Mouse (Mus musculus) left cerebral cortex, postnatal 25 days (tissue): Measurements from ENCODE around the gene Clec4d. TPM values are rescaled to one million over a fixed set of nuclear protein-coding genes. Genes with fewer than 3 reads are reported as not detected.
"Not testable (repeated sequence)": the region's sequence is repeated elsewhere in the genome, so short reads cannot be mapped to it uniquely, and the experiment has no call there.

Source experiments
- DNase-seq, 2 experiments: peaks; one replicate each; pipeline ENCODE4 v3.0.0; 2022; ENCODE audit warnings: low spot score in 2 of 2, mixed read lengths in 1 of 2
- intact Hi-C: fragments of 180-260 bp; cut with DNase I; formaldehyde crosslinking; loops from one replicate; pipeline ENCODE4 v1.15.1; 2025
- total RNA-seq, 2 experiments: library from RNA; stranded (reverse); gene quantifications; 2 replicates each; pipeline ENCODE4 v1.2.3; 2021

Gene Clec4d
- total RNA-seq, 2 experiments from 2014 or later = not detected

- no peak for DNase-seq
- intact Hi-C loops = no loop called here
Observed at GRCm38 (mm10) chr6:123296687-123297086, 34.8 kb downstream of the Clec4d start.

DNA sequence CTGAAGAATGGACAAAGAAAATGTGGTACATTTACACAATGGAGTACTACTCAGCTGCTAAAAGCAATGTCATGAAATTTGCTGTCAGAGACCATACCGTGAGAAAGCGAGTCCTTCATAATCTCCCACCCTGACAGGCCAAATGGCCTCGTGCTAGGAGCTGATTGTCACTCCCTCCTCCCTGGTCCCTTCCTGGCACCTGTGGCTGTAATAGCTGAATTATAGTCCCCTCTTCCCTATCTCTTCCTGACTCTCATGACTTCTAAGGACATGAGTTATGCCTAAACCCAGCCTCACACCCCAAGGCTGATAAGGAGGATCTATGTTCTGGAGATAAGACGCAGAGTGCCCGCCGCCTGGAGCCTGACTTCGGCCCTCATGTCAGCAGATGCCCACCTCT is 44.4 kb downstream of the Clec4d start:
- DNase-seq, intact Hi-C loops: not testable (repeated sequence)

DNA sequence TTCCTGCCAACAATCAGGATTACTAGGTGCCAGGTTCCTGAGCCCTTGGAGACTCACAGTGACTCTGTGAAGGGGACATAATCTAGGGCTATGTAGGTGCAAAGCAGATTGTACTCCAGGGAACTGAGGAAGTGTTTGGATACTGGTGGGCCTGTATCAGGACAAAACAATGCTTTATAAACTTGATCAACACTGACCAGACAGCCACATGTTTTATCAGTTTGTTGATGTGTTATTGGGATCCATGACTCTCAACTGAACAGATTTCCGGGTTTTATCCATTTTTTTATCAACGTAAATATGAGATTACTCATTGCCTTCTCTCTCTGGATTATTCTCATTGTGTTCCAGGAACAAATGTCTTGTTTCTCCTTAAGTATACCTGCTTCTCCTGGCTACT is 46.1 kb downstream of the Clec4d start, which contains the start of gene Vmn2r19:
Gene Vmn2r19 (plus strand): TSS at position 301 of the 400 bp plus-strand sequence.
- intact Hi-C loops = no loop called here
- no peak for DNase-seq

Other genes with a start within 250 kb of the Clec4d start
- not detected for gene Clec4b1, start 212.1 kb upstream of the Clec4d start, total RNA-seq
- gene Clec4a2, start 155.7 kb upstream of the Clec4d start, total RNA-seq = 1 to 10 TPM; 1.9 to 2.3 TPM
- not detected for gene Clec4b2, start 89.2 kb upstream of the Clec4d start, total RNA-seq
- gene Clec4n, start 32.3 kb upstream of the Clec4d start, total RNA-seq = not detected
- not detected for gene Clec4e, start 27.8 kb downstream of the Clec4d start, total RNA-seq
- not detected for gene Vmn2r19, start 46.2 kb downstream of the Clec4d start, total RNA-seq
- not detected for gene Vmn2r20, start 156.0 kb downstream of the Clec4d start, total RNA-seq